Mouse (Mus musculus): Measurements from ENCODE around the gene Nhsl2. TPM values are rescaled to one million over a fixed set of nuclear protein-coding genes. Genes with fewer than 3 reads are reported as not detected.

Nhsl2 gene
- polyA plus RNA-seq, 1 experiment from 2014 or later: 11.3 TPM

DNA sequence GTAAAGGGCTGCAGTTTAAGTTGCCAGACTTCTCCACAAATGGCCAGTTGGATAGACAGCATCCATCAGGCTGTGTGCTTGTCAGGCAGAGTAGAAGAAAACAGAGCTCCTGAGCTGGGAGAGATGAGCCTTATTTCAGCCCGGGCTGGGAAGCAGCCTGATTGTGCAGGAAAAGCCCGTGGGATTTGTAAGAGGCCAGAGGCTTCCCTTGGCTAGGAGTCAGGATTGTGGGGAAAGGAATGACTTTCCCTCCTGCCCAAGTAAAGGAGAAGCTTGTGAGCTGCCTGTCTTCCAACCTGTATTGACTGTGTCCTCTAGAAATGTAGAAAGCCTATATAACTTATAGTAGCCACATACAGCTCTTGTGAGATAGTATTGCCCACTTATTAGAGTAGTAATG is 27.0 kb downstream of the Nhsl2 start:
- Histone ChIP-seq H3K4me3 (no peak overlapping the region), H3K4me1 (no peaks in the 10 kb centered on the region), H3K36me3 (replicated peaks) (no peaks in the 10 kb centered on the region), H3K9me3 (no peaks in the 10 kb centered on the region), H3K27ac (no peak overlapping the region), H3K27me3 (ENCODE audit: poor library complexity, severe bottlenecking) (peaks cover 94% of the 10 kb centered on the region)
- DNase-seq (ENCODE audit: extremely low spot score, low spot score): no peak
- 80% methylated on average over 2 of the region's 2 CpGs for WGBS

DNA sequence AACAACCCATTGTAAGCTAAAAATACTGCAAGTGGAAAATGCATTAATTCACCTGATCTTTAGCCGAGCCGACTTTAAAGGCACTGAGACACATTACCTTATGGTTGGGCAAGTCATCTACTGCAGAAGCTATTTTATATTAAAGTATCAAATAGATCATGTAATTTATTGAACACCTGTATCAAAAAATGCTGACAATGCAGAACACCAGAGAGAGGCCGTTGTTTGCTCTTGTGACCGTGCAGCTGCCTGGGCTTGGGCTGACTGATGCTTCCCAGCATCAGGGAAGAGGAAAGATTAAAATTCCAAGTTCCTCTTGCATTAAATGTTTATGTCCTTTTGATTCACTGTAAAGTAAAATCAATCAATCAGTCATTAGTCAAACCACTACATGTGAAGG is 28.7 kb downstream of the Nhsl2 start:
- 90% methylated on average over 4 of the region's 4 CpGs for WGBS
- H3K27ac ChIP-seq: no peak overlapping the region
- peaks cover 99% of the 10 kb centered on the region for H3K27me3 ChIP-seq (ENCODE audit: poor library complexity, severe bottlenecking)

DNA sequence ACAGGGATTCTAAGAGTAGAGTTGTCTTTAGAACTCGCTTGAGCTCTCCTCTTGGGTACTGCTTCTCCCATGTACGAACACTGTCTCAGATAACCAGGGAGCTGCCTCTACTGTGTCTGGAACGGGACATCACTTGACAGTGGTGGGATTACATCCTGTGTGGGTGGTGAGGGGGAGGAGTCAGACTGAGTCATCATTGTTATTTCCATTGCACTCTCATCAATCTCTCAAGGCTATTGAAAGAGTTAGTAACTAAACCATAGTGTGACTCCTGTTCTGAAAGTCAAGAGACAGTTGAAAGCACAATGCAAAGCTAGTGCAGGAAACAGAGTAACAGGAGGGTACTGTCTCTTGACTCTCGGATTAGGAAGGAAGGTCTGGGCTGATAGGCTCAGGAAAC is 29.4 kb downstream of the Nhsl2 start:
- Histone ChIP-seq H3K4me3 (no peak overlapping the region), H3K27me3 (ENCODE audit: poor library complexity, severe bottlenecking) (peaks cover 100% of the 10 kb centered on the region), H3K36me3 (replicated peaks) (no peaks in the 10 kb centered on the region), H3K9me3 (no peaks in the 10 kb centered on the region), H3K27ac (no peak overlapping the region), H3K4me1 (no peaks in the 10 kb centered on the region)
- DNase-seq (ENCODE audit: extremely low spot score, low spot score): no peak
- 80% methylated on average over 4 of the region's 4 CpGs for WGBS

More for the DNA sequence above, 28.7 kb downstream of the Nhsl2 start:
- DNase-seq (ENCODE audit: extremely low spot score, low spot score): no peak
- no peaks in the 10 kb centered on the region for H3K9me3 ChIP-seq
- H3K36me3 ChIP-seq (replicated peaks): no peaks in the 10 kb centered on the region
- no peaks in the 10 kb centered on the region for H3K4me1 ChIP-seq
- H3K4me3 ChIP-seq: no peak overlapping the region

DNA sequence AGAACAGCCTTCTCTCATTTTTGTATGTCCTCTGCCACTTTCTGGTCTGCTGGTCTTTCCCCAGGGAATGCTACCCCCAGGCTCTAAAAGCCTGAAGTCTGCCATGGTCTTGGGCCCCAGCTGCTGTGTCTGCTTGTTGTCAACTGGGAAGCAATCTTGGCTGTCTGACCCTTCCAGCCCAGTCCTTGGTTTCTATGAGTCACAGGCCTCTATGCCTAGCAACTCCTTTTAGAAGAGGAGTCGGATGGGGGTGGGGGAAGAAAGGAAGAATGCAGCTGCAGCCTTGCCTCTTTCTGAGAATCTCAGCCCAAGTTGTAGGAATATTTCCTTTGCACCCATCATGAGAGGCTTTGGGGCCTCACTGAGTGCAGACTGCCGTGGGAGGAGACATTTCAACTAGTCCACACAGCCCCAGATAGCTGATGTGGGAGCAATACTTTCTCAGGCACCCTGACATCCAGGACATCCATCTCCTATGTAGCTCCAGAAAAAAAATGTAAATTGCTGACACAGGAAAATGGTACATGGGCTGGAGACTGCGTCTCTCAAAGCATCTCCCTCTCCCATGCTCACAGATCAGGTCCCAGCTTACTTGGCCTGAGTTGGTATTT is 33.1 kb downstream of the Nhsl2 start:
- WGBS: 63% methylated on average over 3 of the region's 3 CpGs
- Histone ChIP-seq H3K9me3 (no peaks in the 10 kb centered on the region), H3K4me1 (no peaks in the 10 kb centered on the region), H3K27ac (no peak overlapping the region), H3K4me3 (no peak overlapping the region), H3K36me3 (replicated peaks) (no peaks in the 10 kb centered on the region), H3K27me3 (ENCODE audit: poor library complexity, severe bottlenecking) (peaks cover 100% of the 10 kb centered on the region)
- DNase-seq (ENCODE audit: extremely low spot score, low spot score): no peak

DNA sequence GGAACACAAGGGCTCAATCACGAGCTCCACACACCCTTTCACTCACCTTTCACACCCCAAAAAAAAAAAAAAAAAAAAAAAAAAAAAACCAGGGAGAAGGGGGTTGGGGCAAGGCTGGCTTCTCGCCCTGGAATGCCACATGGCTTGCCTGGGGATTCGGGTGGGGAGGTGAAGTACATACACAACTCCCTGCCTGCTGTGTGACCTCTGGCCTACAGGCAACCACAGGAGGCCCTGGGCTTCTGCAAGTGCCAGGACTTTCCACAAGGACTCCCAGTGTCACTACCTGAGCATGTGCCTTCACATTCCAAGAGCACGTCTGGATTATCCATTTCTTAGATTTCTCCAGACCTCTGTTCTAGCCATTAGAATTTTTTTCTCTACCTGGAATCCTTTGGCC is 40.2 kb downstream of the Nhsl2 start:
- H3K9me3 ChIP-seq: no peaks in the 10 kb centered on the region
- DNase-seq (ENCODE audit: extremely low spot score, low spot score): no peak
- WGBS: 56% methylated on average over 4 of the region's 4 CpGs

DNA sequence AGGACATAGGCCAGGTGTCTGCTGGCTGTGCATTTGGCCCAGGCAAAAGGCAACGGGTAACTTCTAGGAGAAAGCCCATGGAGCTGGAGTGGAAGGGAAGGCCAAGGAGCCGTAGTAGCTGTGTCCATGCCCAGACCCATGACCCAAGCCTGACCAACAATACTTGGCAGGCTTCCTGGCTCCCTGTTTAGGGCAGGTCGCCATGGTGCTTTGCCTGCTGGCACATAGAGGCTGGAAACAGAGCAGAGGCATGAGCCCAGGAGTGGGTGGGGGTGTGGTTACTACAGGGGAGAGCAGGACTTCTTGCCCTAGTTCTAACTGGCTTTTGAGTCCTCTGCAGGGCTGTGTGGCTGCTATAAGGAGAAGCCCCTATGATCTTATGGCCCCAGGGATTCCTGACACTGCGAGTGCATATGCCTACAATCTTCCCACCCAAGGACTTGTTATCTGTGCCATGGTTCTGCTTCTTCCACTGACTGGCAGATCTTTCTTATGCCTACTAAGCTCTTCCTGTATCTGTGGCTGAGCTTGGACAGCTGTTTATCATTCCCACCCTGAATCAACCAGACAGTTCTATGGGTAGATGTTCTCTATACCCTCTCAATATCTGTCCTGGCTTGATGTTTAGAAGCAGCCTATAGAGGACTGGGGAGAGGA is 40.8 kb downstream of the Nhsl2 start:
- WGBS: 91% methylated on average over 4 of the region's 4 CpGs
- DNase-seq (ENCODE audit: extremely low spot score, low spot score): no peak
- peaks cover 99% of the 10 kb centered on the region for H3K27me3 ChIP-seq (ENCODE audit: poor library complexity, severe bottlenecking)
- H3K36me3 ChIP-seq (replicated peaks): no peaks in the 10 kb centered on the region
- H3K27ac ChIP-seq: no peak overlapping the region
- H3K4me1 ChIP-seq: no peaks in the 10 kb centered on the region
- no peaks in the 10 kb centered on the region for H3K9me3 ChIP-seq
- no peak overlapping the region for H3K4me3 ChIP-seq

More for the DNA sequence above, 40.2 kb downstream of the Nhsl2 start:
- no peaks in the 10 kb centered on the region for H3K36me3 ChIP-seq (replicated peaks)
- H3K27ac ChIP-seq: no peak overlapping the region
- no peak overlapping the region for H3K4me3 ChIP-seq
- H3K27me3 ChIP-seq (ENCODE audit: poor library complexity, severe bottlenecking): peaks cover 99% of the 10 kb centered on the region
- H3K4me1 ChIP-seq: no peaks in the 10 kb centered on the region

DNA sequence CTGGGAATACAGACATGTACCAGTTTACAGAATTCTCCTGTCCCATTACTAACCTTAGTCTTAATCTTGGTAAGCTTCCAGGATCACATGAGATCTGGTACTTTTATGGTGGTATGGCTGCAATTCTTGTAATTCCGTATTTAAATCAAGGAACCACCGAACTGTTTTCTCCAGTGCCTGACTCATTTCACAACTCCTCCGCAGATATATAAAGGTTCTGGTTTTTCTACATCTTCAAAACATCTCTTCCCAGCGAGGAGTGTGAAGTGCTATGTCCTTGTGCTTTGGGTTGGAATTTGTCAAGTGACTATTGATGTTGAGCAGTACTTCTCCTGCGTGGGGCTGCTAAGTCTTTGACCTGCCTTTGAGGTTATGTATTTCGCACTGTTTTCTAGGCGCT is 44.6 kb downstream of the Nhsl2 start:
- DNase-seq (ENCODE audit: extremely low spot score, low spot score): no peak
- Histone ChIP-seq H3K27ac (no peak overlapping the region), H3K36me3 (replicated peaks) (no peaks in the 10 kb centered on the region), H3K4me3 (no peak overlapping the region), H3K27me3 (ENCODE audit: poor library complexity, severe bottlenecking) (peaks cover 99% of the 10 kb centered on the region), H3K4me1 (no peaks in the 10 kb centered on the region), H3K9me3 (no peaks in the 10 kb centered on the region)
- 93% methylated on average over 7 of the region's 7 CpGs for WGBS

DNA sequence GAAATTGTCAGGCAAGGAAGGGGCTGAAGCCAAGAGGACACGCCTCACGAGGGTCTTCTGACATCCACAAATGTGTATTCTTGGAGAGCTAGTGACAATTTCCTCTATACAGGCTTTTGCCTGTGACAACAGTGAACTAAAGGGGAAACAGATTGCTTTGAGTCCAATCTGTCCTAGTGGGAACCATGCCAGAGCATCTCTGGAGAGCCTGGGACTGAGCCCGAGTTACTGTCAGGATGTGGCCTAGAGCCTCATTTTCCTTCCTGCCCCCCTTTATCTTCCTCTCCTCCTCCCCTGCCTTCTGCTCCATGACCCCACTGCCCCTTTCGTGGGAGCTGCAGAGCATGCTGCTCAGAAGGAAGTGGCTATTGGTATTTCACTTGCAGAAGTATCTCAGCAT is 49.2 kb downstream of the Nhsl2 start:
- no peak for DNase-seq (ENCODE audit: extremely low spot score, low spot score)
- H3K27ac ChIP-seq: no peak overlapping the region
- no peak overlapping the region for H3K4me3 ChIP-seq
- no peaks in the 10 kb centered on the region for H3K36me3 ChIP-seq (replicated peaks)
- 0 out of 2 replicates have a peak, but pooled peaks cover 7% of the 10 kb centered on the region for H3K4me1 ChIP-seq
- H3K9me3 ChIP-seq: no peaks in the 10 kb centered on the region
- peaks cover 100% of the 10 kb centered on the region for H3K27me3 ChIP-seq (ENCODE audit: poor library complexity, severe bottlenecking)
- 69% methylated on average over 4 of the region's 4 CpGs for WGBS

DNA sequence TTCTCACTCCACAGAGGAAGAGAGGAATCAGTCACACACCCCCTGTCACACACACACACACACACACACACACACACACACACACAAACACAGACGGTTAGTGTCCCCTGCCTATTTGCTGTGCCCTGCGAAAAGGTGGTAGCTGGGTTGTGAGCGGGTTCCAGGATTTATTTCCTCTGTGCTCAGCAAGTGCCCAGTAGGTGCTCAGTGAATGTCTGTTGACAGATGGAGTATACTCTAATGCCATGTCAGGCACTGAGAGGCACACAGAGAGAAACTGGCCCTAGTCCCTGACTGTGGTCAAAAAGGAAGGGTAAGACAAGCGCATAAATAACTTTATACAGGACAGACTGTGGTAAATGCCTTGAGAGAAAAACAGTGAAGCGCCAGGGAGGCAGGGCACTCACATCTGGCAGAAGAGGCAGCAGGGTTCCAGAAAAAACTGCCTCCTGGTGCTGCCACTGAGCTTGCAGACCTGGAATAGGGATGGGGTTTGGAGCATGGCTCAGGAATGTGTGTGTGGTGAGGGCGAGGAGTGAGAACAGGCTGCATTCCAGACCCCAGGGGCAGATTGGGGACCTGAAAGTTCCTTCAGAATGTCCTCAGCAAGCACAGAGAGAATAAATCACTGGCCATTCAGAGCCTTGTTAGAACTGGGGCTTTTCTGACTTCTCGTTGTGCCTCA is 52.8 kb downstream of the Nhsl2 start:
- Histone ChIP-seq H3K4me3 (no peak overlapping the region), H3K36me3 (replicated peaks) (no peaks in the 10 kb centered on the region), H3K9me3 (no peaks in the 10 kb centered on the region), H3K27ac (no peak overlapping the region), H3K4me1 (0 out of 2 replicates have a peak, but pooled peaks cover 7% of the 10 kb centered on the region), H3K27me3 (ENCODE audit: poor library complexity, severe bottlenecking) (peaks cover 93% of the 10 kb centered on the region)
- no peak for DNase-seq (ENCODE audit: extremely low spot score, low spot score)
- WGBS: 76% methylated on average over 7 of the region's 7 CpGs

DNA sequence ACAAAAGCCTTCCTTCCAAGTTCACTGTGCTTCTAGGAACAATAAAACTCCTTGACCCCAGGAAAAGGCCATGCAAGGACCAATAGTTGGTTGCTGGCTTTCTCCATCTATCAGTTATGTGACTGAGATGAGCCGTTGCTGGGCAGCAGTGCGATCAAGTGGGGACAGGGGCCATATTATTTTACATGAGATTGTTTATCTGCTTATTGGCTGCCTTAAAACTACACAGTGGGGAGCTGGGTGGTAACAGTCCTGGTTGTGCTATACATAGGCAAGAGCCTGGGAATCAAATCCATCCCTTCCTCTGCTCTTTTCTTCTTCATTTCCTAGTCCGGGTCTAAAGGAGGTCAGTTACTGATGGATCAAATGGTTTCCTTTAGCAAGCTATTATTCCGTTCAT is 53.4 kb downstream of the Nhsl2 start:
- Histone ChIP-seq H3K27me3 (ENCODE audit: poor library complexity, severe bottlenecking) (peaks cover 93% of the 10 kb centered on the region), H3K4me1 (0 out of 2 replicates have a peak, but pooled peaks cover 7% of the 10 kb centered on the region), H3K9me3 (no peaks in the 10 kb centered on the region), H3K4me3 (no peak overlapping the region), H3K36me3 (replicated peaks) (no peaks in the 10 kb centered on the region), H3K27ac (no peak overlapping the region)
- DNase-seq (ENCODE audit: extremely low spot score, low spot score): no peak
- 79% methylated on average over 4 of the region's 4 CpGs for WGBS

DNA sequence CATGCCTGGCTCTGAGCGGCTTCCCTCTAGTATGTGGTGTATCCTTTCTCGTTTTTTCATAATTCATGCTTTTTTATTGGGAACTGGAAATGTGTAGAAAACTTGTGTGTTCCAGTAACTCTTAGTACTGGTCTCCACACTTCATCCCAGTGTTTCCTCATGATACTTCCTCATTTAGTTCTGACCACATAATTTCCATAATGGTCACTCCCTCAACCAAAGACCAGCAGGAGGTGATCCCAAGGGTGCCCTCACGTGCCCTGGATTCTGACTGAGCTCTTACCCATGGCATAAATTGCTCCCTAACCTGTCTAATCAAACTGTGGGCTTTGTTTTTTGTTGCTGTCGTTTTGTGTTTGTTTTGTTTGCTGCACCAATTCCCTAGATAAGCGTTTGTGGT is 58.1 kb downstream of the Nhsl2 start:
- Histone ChIP-seq H3K9me3 (no peaks in the 10 kb centered on the region), H3K36me3 (replicated peaks) (no peaks in the 10 kb centered on the region), H3K4me3 (no peak overlapping the region), H3K27me3 (ENCODE audit: poor library complexity, severe bottlenecking) (peaks cover 89% of the 10 kb centered on the region), H3K4me1 (0 out of 2 replicates have a peak, but pooled peaks cover 3% of the 10 kb centered on the region), H3K27ac (no peak overlapping the region)
- no peak for DNase-seq (ENCODE audit: extremely low spot score, low spot score)
- 77% methylated on average over 5 of the region's 5 CpGs for WGBS

GRCm38 (mm10) chrX:101929131-101929530 is 79.9 kb downstream of the Nhsl2 start:
- no peaks in the 10 kb centered on the region for H3K36me3 ChIP-seq (replicated peaks)
- H3K4me3 ChIP-seq: no peak overlapping the region
- H3K27ac ChIP-seq: no peak overlapping the region
- no peak for DNase-seq (ENCODE audit: extremely low spot score, low spot score)
- H3K27me3 ChIP-seq (ENCODE audit: poor library complexity, severe bottlenecking): peaks cover 92% of the 10 kb centered on the region
- no peaks in the 10 kb centered on the region for H3K4me1 ChIP-seq
- WGBS: 89% methylated on average over 2 of the region's 2 CpGs
- no peaks in the 10 kb centered on the region for H3K9me3 ChIP-seq

DNA sequence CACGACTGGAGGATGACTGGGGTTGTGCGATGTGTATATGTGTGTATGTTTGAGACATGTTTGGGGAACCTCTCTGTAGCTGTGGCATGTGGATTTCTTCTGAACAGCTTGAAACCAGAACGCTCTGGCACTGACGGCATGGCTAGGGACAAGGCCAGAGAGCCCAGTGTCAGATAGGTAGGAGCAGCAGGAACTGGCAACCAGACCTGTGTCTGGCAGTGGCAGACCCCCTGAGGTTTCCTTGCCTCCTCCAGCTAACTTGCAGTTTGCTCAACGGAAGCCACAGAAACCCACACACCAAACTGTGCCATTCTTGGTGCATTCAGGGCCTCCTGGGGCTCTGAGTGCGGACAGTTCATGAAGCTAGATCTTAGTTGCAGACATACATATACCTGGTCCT is 81.1 kb downstream of the Nhsl2 start:
- no peak overlapping the region for H3K27ac ChIP-seq
- H3K9me3 ChIP-seq: no peaks in the 10 kb centered on the region
- no peak for DNase-seq (ENCODE audit: extremely low spot score, low spot score)

More for the DNA sequence above, 81.1 kb downstream of the Nhsl2 start:
- Histone ChIP-seq H3K4me3 (no peak overlapping the region), H3K36me3 (replicated peaks) (no peaks in the 10 kb centered on the region), H3K4me1 (no peaks in the 10 kb centered on the region), H3K27me3 (ENCODE audit: poor library complexity, severe bottlenecking) (peaks cover 97% of the 10 kb centered on the region)
- 91% methylated on average over 6 of the region's 6 CpGs for WGBS
